Mouse (Mus musculus) embryo, embryonic 11.5 days (tissue): ENCODE data around the gene Zmynd11.

Source experiments
- DNase-seq: peaks from one replicate; pipeline ENCODE4 v3.0.0-alpha.2; 2012; ENCODE audit warnings: low read depth, low spot score

Zmynd11 gene

GRCm38 (mm10) chr13:9656613-9657012 is 108.5 kb downstream of the Zmynd11 start:
- DNase-seq, result no peak

- no peak for DNase-seq
Observed at GRCm38 (mm10) chr13:9653018-9653417, 112.1 kb downstream of the Zmynd11 start.

GRCm38 (mm10) chr13:9650580-9650979 is 114.5 kb downstream of the Zmynd11 start:
- DNase-seq, result no peak

DNA sequence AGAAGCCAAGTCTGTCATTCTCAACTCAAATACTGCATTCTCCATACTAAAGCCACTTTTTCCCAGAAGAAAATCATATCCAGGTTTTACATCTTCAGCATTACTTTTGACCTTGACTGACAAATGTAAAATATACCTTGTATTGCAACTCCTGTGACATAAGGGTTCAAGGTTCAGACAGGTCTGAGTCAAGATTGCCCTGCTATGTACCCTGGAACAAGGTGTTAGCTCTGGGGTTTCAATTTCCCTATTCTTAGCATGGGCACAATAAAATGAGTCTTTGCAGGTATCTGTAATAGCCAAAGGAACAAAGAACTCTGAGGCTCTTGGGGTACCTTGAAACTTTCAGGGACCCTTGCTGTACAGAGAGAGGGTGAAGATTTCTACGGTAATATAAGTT is 115.2 kb downstream of the Zmynd11 start:
- no peak for DNase-seq

DNA sequence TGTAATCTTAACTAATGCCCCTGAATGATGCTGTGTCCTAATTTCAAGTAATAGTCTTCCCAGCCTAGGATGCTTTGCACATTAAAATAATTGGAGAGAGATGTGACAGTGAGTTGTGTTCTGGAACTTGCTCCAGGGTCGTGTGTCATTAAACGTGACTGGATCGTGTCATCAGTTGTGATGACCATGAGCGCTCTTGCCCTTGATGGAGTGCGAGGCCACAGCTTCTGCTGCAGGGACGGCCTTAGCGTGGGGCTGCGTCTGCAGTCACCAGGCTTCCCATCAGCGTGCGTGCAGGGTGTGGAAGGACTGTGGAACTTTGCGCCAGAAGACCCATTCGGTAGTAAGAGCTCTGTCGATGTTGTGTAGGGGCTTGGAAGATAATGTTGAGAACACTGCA is 116.4 kb downstream of the Zmynd11 start:
- no peak for DNase-seq

DNA sequence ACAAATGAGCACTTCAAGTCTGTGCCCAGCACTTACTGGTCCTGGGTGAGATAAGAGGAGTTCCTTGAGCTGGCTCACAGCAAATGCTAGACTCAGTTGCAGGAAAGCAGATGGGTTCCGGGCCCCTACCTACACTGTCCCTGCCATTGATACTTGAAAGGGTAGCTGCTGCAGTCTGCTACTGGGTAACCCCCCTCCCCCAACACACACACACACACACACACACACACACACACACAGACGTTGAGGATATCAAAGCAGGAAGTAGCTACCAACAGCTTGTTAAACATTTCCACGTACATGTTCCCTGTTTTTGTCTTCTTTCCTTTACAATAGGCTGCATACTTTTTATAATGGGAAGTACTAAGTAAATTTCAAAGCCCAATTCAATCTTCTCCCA is 127.2 kb downstream of the Zmynd11 start:
- no peak for DNase-seq

DNA sequence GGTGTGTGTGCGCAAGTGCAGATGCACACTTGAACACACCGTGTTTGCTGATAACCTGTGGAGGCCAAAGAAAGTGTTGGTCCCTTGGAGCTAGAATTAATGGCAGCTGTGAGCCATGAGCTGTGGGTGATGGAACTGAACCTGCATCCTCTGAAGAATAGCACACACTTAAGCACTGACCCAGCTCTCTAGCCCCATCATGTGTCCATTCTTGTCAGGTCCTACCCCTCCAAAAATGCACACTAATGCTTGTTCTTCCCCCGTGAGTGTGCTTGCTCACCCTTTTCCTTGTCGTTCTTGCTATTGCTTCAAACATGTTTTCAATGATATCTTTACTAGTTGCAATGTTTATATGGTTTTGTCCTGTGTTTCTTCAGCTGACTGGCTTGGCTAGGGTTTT is 128.6 kb downstream of the Zmynd11 start:
- DNase-seq, result peak; percentile 22

- DNase-seq, result no peak
Observed at GRCm38 (mm10) chr13:9635951-9636350, 129.2 kb downstream of the Zmynd11 start.
